Mouse (Mus musculus): ENCODE results near the gene Prkd2. TPM values are rescaled to one million over a fixed set of nuclear protein-coding genes. Genes with fewer than 3 reads are reported as not detected.

Prkd2 gene
- total and polyA plus RNA-seq, 3 experiments: 9.8 to 39.0 (median 18.0) TPM

- dilution Hi-C loops (cut with MboI; ENCODE audit: extremely low pct_ligation_motif_present, extremely low pct_unique_long_range_greater_than_20kb, low sequenced_read_pairs) (no loop called here), in situ Hi-C loops (cut with MboI; ENCODE audit: low pct_ligation_motif_present, low pct_unique_long_range_greater_than_20kb, low sequenced_read_pairs) (no loop called here)
- peak overlapping the region; percentile 88 for H3K4me2 ChIP-seq (ENCODE audit: insufficient read depth, low read depth, poor library complexity, severe bottlenecking)
- peaks cover 24% of the 10 kb centered on the region for H3K79me2 ChIP-seq (replicated peaks; ENCODE audit: control insufficient read depth, extremely low read depth, insufficient read depth, poor library complexity, severe bottlenecking)
- peaks cover 33 to 52% of the 10 kb centered on the region in 2 experiments for H3K36me3 ChIP-seq (replicated peaks in 1 of 2; ENCODE audit: control insufficient read depth in 1 of 2, insufficient read depth in 1 of 2, low read length in 1 of 2)
- peaks cover 15 to 33% of the 10 kb centered on the region in 2 experiments for H3K4me1 ChIP-seq (ENCODE audit: control insufficient read depth in 1 of 2, insufficient read depth in 2 of 2)
- no peak for DNase-seq (ENCODE audit: extremely low read depth)
- H3K9me3 ChIP-seq (replicated peaks; ENCODE audit: low read length): no peaks in the 10 kb centered on the region
- H3K9ac ChIP-seq (ENCODE audit: insufficient read depth, low read depth): peak overlapping the region; percentile 93
- H3K27ac ChIP-seq (ENCODE audit: insufficient read depth, low read depth): peak overlapping the region; percentile 82
- H3K27me3 ChIP-seq (replicated peaks): no peaks in the 10 kb centered on the region
- TF ChIP-seq MAFK (IDR thresholded peaks at IDR 0.05; ENCODE audit: insufficient replicate concordance, low read length) (no peak), SIN3A (IDR thresholded peaks at IDR 0.05; ENCODE audit: low read length) (0 out of 2 replicates have a peak, but pooled peaks have one; percentile 13), ELF1 (IDR thresholded peaks at IDR 0.05; ENCODE audit: low read depth, low read length) (no peak), KAT2A (IDR thresholded peaks at IDR 0.05; ENCODE audit: insufficient replicate concordance, low read length) (no peak), MAZ (IDR thresholded peaks at IDR 0.05; ENCODE audit: low read depth, low read length) (no peak), RCOR1 (conservative IDR thresholded peaks at IDR 0.05; ENCODE audit: low read depth, low read length) (no peak), TBP (conservative IDR thresholded peaks at IDR 0.05; ENCODE audit: low read depth, low read length) (no peak), SMC3 (IDR thresholded peaks at IDR 0.05; ENCODE audit: low read depth, low read length) (no peak), GABPA (IDR thresholded peaks at IDR 0.05; ENCODE audit: insufficient replicate concordance, low read depth, low read length) (no peak), CHD1 (IDR thresholded peaks at IDR 0.05; ENCODE audit: low read depth, low read length) (no peak), POLR2A (IDR thresholded peaks at IDR 0.05; ENCODE audit: low read depth, low read length) (peak; percentile 29; the same call in 1 of the 2 replicates), ZMIZ1 (IDR thresholded peaks at IDR 0.05; ENCODE audit: low read depth, low read length) (no peak), RAD21 (IDR thresholded peaks at IDR 0.05; ENCODE audit: low read depth, low read length) (no peak)
- peak overlapping the region; percentile 71 to 97 (median 82) for H3K4me3 ChIP-seq (replicated peaks in 1 of 3; ENCODE audit: low read depth in 2 of 3, low read length in 2 of 3, poor library complexity in 1 of 3)
Observed at GRCm38 (mm10) chr7:16845820-16846167, 3.1 kb downstream of the Prkd2 start.

- in situ Hi-C loops (cut with MboI; ENCODE audit: low pct_ligation_motif_present, low pct_unique_long_range_greater_than_20kb, low sequenced_read_pairs) (no loop called here), dilution Hi-C loops (cut with MboI; ENCODE audit: extremely low pct_ligation_motif_present, extremely low pct_unique_long_range_greater_than_20kb, low sequenced_read_pairs) (no loop called here)
- DNase-seq (ENCODE audit: extremely low read depth): no peak
- peaks cover 5 to 23% of the 10 kb centered on the region in 2 experiments; a peak in 3 of 4 replicates for H3K4me1 ChIP-seq (ENCODE audit: control insufficient read depth in 1 of 2, insufficient read depth in 2 of 2)
- no peak overlapping the region for H3K9ac ChIP-seq (ENCODE audit: insufficient read depth, low read depth)
- H3K4me2 ChIP-seq (ENCODE audit: insufficient read depth, low read depth, poor library complexity, severe bottlenecking): no peak overlapping the region
- peaks cover 24% of the 10 kb centered on the region for H3K79me2 ChIP-seq (replicated peaks; ENCODE audit: control insufficient read depth, extremely low read depth, insufficient read depth, poor library complexity, severe bottlenecking)
- no peak overlapping the region for H3K27ac ChIP-seq (ENCODE audit: insufficient read depth, low read depth)
- no peak for TF ChIP-seq JUND (conservative IDR thresholded peaks at IDR 0.05; ENCODE audit: low read depth, low read length)
- TF ChIP-seq ZMIZ1 (IDR thresholded peaks at IDR 0.05; ENCODE audit: low read depth, low read length): no peak
- TF ChIP-seq RCOR1 (conservative IDR thresholded peaks at IDR 0.05; ENCODE audit: low read depth, low read length): no peak
- TF ChIP-seq TBP (conservative IDR thresholded peaks at IDR 0.05; ENCODE audit: low read depth, low read length): peak; percentile 62; the same call in 1 of the 2 replicates
- no peak for TF ChIP-seq E2F4 (IDR thresholded peaks at IDR 0.05; ENCODE audit: insufficient replicate concordance, low read depth, low read length)
- no peaks in the 10 kb centered on the region for H3K27me3 ChIP-seq (replicated peaks)
- peaks cover 33 to 52% of the 10 kb centered on the region in 2 experiments for H3K36me3 ChIP-seq (replicated peaks in 1 of 2; ENCODE audit: control insufficient read depth in 1 of 2, insufficient read depth in 1 of 2, low read length in 1 of 2)
- H3K9me3 ChIP-seq (replicated peaks; ENCODE audit: low read length): no peaks in the 10 kb centered on the region
- no peak overlapping the region for H3K4me3 ChIP-seq (replicated peaks in 1 of 3; ENCODE audit: low read depth in 2 of 3, low read length in 2 of 3, poor library complexity in 1 of 3)
Observed at GRCm38 (mm10) chr7:16846775-16847174, 4.1 kb downstream of the Prkd2 start.
